Mouse (Mus musculus): Measurements from ENCODE around the gene Tert.

DNA sequence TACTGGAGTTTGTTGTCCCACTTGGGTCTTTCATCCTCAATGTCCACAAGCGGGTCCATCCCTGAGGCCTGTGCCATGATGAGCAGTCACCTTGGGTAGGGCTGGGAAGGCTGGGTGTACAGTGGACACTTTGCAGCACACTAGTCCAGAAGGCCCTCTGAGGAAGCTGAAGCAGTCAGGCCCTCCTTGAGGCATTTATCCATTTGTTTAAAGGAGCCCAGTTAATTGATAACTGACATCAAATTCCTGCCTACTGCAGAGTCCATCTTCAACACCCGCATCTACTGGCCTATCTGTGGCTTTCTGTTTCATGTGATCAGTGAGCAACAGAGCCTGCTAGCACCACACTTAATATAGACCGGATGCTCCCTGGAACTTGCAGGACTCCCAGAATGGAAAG, 51.1 kb downstream of the Tert start, which contains the start of gene Slc6a18:
- no peak for TF ChIP-seq GATA1 (IDR thresholded peaks at IDR 0.05; ENCODE audit: low read length)
- no peak for TF ChIP-seq TAL1 (IDR thresholded peaks at IDR 0.05; ENCODE audit: low read length)

Data from erythroblast, embryonic 14.5 days (primary cell).